ENCODE assay signal across 21 mouse cellular contexts in genomic region chr12:108693592-108693991, GRCm38 (mm10). TPM values are rescaled to one million over a fixed set of nuclear protein-coding genes. Genes with fewer than 3 reads are reported as not detected.
A peak's percentile ranks its signal among the peaks of the same experiment; 100 is the strongest.
DNase-seq lines count a peak whose midpoint lies in the region; ATAC-seq and TF ChIP-seq lines count a peak whose summit lies in the region.
"Had no signal": no experiment of that assay in that cellular context is flagged by ENCODE, and none has a peak within 500 bp of the region (broad histone marks: within the 10 kb centered on the region; RNA-seq: fewer than 3 reads in every experiment).

No protein-coding gene starts in this region.

- no peaks in the 10 kb centered on the region for H3K4me1 ChIP-seq in forebrain, embryonic 11.5 days (replicated peaks; ENCODE audit: control insufficient read depth, insufficient read depth, low read length)
- H3K4me1 ChIP-seq in forebrain, embryonic 14.5 days (ENCODE audit: control insufficient read depth, insufficient read depth, low read length) = no peaks in the 10 kb centered on the region
- peaks cover 4% of the 10 kb centered on the region; the same call in 1 of the 2 replicates for H3K4me1 ChIP-seq in liver, adult 2 months (ENCODE audit: control insufficient read depth, insufficient read depth, low read length)
- no peaks in the 10 kb centered on the region for H3K4me1 ChIP-seq in liver, embryonic 12.5 days
- H3K4me1 ChIP-seq in stomach, embryonic 16.5 days (ENCODE audit: control insufficient read depth, insufficient read depth, low read length) = peaks cover 22% of the 10 kb centered on the region

- H3K36me3 ChIP-seq in forebrain, embryonic 11.5 days (ENCODE audit: control insufficient read depth, insufficient read depth, low read length) = no peaks in the 10 kb centered on the region
- H3K36me3 ChIP-seq in forebrain, embryonic 14.5 days (ENCODE audit: control insufficient read depth, insufficient read depth, low read length) = peaks cover 13% of the 10 kb centered on the region
- no peaks in the 10 kb centered on the region for H3K36me3 ChIP-seq in liver, adult 2 months (ENCODE audit: control insufficient read depth, insufficient read depth, low read length)
- H3K36me3 ChIP-seq in liver, embryonic 12.5 days = no peaks in the 10 kb centered on the region
- H3K36me3 ChIP-seq in stomach, embryonic 16.5 days (ENCODE audit: control insufficient read depth, insufficient read depth, low read length) = no peaks in the 10 kb centered on the region

- no peak overlapping the region for H3K4me3 ChIP-seq in forebrain, embryonic 11.5 days (ENCODE audit: low read depth, low read length)
- no peak overlapping the region for H3K4me3 ChIP-seq in forebrain, embryonic 14.5 days (ENCODE audit: low read depth, low read length)
- H3K4me3 ChIP-seq in liver, adult 2 months (ENCODE audit: insufficient read depth, low read depth, low read length) = no peak overlapping the region
- no peak overlapping the region for H3K4me3 ChIP-seq in liver, embryonic 12.5 days
- no peak overlapping the region for H3K4me3 ChIP-seq in stomach, embryonic 16.5 days (replicated peaks; ENCODE audit: low read length)
- H3K4me3 ChIP-seq: heart, adult 2 months; layer of hippocampus, adult 2 months; limb, embryonic 10.5 days had no signal

- 79% methylated on average over 2 of the region's 2 CpGs for WGBS in forebrain, embryonic 11.5 days
- WGBS in forebrain, embryonic 14.5 days = 79% methylated on average over 2 of the region's 2 CpGs
- WGBS in liver, adult 2 months = 45% methylated on average over 2 of the region's 2 CpGs
- WGBS in liver, embryonic 12.5 days (ENCODE audit: insufficient replicate concordance) = 47% methylated on average over 2 of the region's 2 CpGs
- 53% methylated on average over 2 of the region's 2 CpGs for WGBS in stomach, embryonic 16.5 days

- no peak for TF ChIP-seq CTCF in liver, adult 2 months (IDR thresholded peaks at IDR 0.05; ENCODE audit: low read depth, low read length)

- no peak overlapping the region for H3K4me2 ChIP-seq in forebrain, embryonic 11.5 days (ENCODE audit: low read depth, low read length, severe bottlenecking)
- H3K4me2 ChIP-seq in forebrain, embryonic 14.5 days (ENCODE audit: low read length) = no peak overlapping the region
- H3K4me2 ChIP-seq in liver, embryonic 12.5 days = no peak overlapping the region
- no peak overlapping the region for H3K4me2 ChIP-seq in stomach, embryonic 16.5 days (ENCODE audit: low read depth, low read length)

- H3K9ac ChIP-seq in forebrain, embryonic 11.5 days (ENCODE audit: low read length) = no peak overlapping the region
- no peak overlapping the region for H3K9ac ChIP-seq in forebrain, embryonic 14.5 days (ENCODE audit: low read length)
- no peak overlapping the region for H3K9ac ChIP-seq in liver, adult 2 months (ENCODE audit: low read depth, low read length)
- no peak overlapping the region for H3K9ac ChIP-seq in liver, embryonic 12.5 days
- no peak overlapping the region for H3K9ac ChIP-seq in stomach, embryonic 16.5 days (ENCODE audit: low read length)
- H3K9ac ChIP-seq: liver, postnatal 0 days had no signal

- H3K27ac ChIP-seq in forebrain, embryonic 11.5 days (ENCODE audit: low read depth, low read length) = no peak overlapping the region
- no peak overlapping the region for H3K27ac ChIP-seq in forebrain, embryonic 14.5 days (ENCODE audit: low read depth, low read length)
- H3K27ac ChIP-seq in liver, adult 2 months (replicated peaks; ENCODE audit: insufficient read depth, low read depth, low read length) = no peak overlapping the region
- no peak overlapping the region for H3K27ac ChIP-seq in liver, embryonic 12.5 days
- H3K27ac ChIP-seq in stomach, embryonic 16.5 days (ENCODE audit: low read length) = no peak overlapping the region
- H3K27ac ChIP-seq: heart, adult 2 months; layer of hippocampus, adult 2 months; limb, embryonic 10.5 days had no signal

- ATAC-seq in forebrain, embryonic 11.5 days (replicated peaks; ENCODE audit: low FRiP score) = peak; percentile 30; the same call in 1 of the 2 replicates
- no peak; the same call in 1 of the 2 replicates for ATAC-seq in forebrain, embryonic 14.5 days
- ATAC-seq in liver, embryonic 12.5 days = no peak
- ATAC-seq in stomach, embryonic 16.5 days (ENCODE audit: insufficient read depth, low FRiP score) = 0 out of 2 replicates have a peak, but pooled peaks have one; percentile 14
- ATAC-seq: liver, postnatal 0 days had no signal

- H3K79me2 ChIP-seq in liver, adult 2 months (ENCODE audit: control insufficient read depth, insufficient read depth, low read length) = no peaks in the 10 kb centered on the region

- no peaks in the 10 kb centered on the region for H3K27me3 ChIP-seq in forebrain, embryonic 11.5 days (ENCODE audit: control insufficient read depth, insufficient read depth, low read length)
- no peaks in the 10 kb centered on the region for H3K27me3 ChIP-seq in forebrain, embryonic 14.5 days (replicated peaks; ENCODE audit: control insufficient read depth, insufficient read depth, low read length)
- no peaks in the 10 kb centered on the region for H3K27me3 ChIP-seq in liver, adult 2 months (ENCODE audit: control insufficient read depth, insufficient read depth, low read length)
- no peaks in the 10 kb centered on the region; the same call in 1 of the 2 replicates for H3K27me3 ChIP-seq in liver, embryonic 12.5 days (replicated peaks)
- no peaks in the 10 kb centered on the region for H3K27me3 ChIP-seq in stomach, embryonic 16.5 days (ENCODE audit: control insufficient read depth, insufficient read depth, low read length)

- no peaks in the 10 kb centered on the region for H3K9me3 ChIP-seq in forebrain, embryonic 11.5 days (ENCODE audit: control insufficient read depth, low read length)
- H3K9me3 ChIP-seq in forebrain, embryonic 14.5 days (replicated peaks; ENCODE audit: control insufficient read depth, low read length) = no peaks in the 10 kb centered on the region
- no peaks in the 10 kb centered on the region for H3K9me3 ChIP-seq in liver, embryonic 12.5 days (replicated peaks)
- no peaks in the 10 kb centered on the region for H3K9me3 ChIP-seq in stomach, embryonic 16.5 days (replicated peaks; ENCODE audit: control insufficient read depth, low read length)
- H3K9me3 ChIP-seq: limb, embryonic 10.5 days had no signal

- no peak for DNase-seq in forebrain, embryonic 11.5 days (ENCODE audit: low spot score)
- no peak for DNase-seq in forebrain, embryonic 14.5 days (ENCODE audit: low spot score)
- DNase-seq in liver, adult 2 months (ENCODE audit: extremely low read depth, low read depth, low spot score) = peak; percentile 60
- DNase-seq in retina, postnatal 7 days (ENCODE audit: low read depth, low spot score) = peak; percentile 20
- no peak for DNase-seq in retina, postnatal 1 day
- no peak for DNase-seq in cerebellum, adult 11 months
- DNase-seq: adrenal gland, postnatal 14 days; cerebellum, adult 8-10 months; cerebellum, postnatal 36 days; embryo, embryonic 11 days; gastrocnemius, postnatal 25 days; heart, adult 2 months; liver; liver, postnatal 0 days; lung, postnatal 10 days; thymus, postnatal 14 days had no signal

- TF ChIP-seq POLR2A in liver, adult 2 months (IDR thresholded peaks at IDR 0.05; ENCODE audit: extremely low read depth, insufficient read depth, low read length) = no peak

RNA-seq across cellular contexts. Expression of gene Degs2, which starts 8.5 kb away (rescaled TPM):
- 1.8 and 2.5 TPM in 2 replicates for polyA plus RNA-seq in forebrain, embryonic 11.5 days (2014; fragmentation: Nextera tagmentation; extraction: Ambion mirVana)
- 1.1 and 1.3 TPM in 2 replicates for polyA plus RNA-seq in forebrain, embryonic 14.5 days (2014; fragmentation: Nextera tagmentation; extraction: Ambion mirVana)
- total RNA-seq in liver, adult 2 months (2014; rRNA removed) = 0.07 and 0.65 TPM in 2 replicates
- 0.11 and 0.29 TPM in 2 replicates for polyA plus RNA-seq in liver, adult 2 months (2012; rRNA removed)
- polyA plus RNA-seq in liver, embryonic 12.5 days (2016; fragmentation: Nextera tagmentation; extraction: Ambion mirVana) = 0.15 and 0.42 TPM in 2 replicates
- 42.9 and 56.5 TPM in 2 replicates for polyA plus RNA-seq in stomach, embryonic 16.5 days (2015; fragmentation: Nextera tagmentation; extraction: Ambion mirVana)
- total RNA-seq: adrenal gland, postnatal 14 days; neutrophil, adult 5-6 weeks had no signal

Comparison
In these comparisons a context has a peak if more than half of its experiments do, and no peak if none do; other contexts are left out.
1. ATAC-seq: peak in forebrain, embryonic 11.5 days (single experiment) and stomach, embryonic 16.5 days (single experiment); none in forebrain, embryonic 14.5 days (single experiment) and liver, embryonic 12.5 days (single experiment).
2. DNase-seq: peak in liver, adult 2 months (single experiment) and retina, postnatal 7 days (single experiment); none in forebrain, embryonic 11.5 days (single experiment), forebrain, embryonic 14.5 days (single experiment), retina, postnatal 1 day (single experiment) and cerebellum, adult 11 months (single experiment).
3. RNA of gene Degs2, which starts 8.5 kb away (polyA plus RNA-seq): 42.9 to 56.5 TPM in stomach, embryonic 16.5 days; 1.8 to 2.5 TPM in forebrain, embryonic 11.5 days, 1.1 to 1.3 TPM in forebrain, embryonic 14.5 days, 0.15 to 0.42 TPM in liver, embryonic 12.5 days and 0.11 to 0.29 TPM in liver, adult 2 months; every median in the first group is over 10 times any median in the second.